Mouse (Mus musculus): Measurements from ENCODE around the gene Nckap5.

The Nckap5 gene

DNA sequence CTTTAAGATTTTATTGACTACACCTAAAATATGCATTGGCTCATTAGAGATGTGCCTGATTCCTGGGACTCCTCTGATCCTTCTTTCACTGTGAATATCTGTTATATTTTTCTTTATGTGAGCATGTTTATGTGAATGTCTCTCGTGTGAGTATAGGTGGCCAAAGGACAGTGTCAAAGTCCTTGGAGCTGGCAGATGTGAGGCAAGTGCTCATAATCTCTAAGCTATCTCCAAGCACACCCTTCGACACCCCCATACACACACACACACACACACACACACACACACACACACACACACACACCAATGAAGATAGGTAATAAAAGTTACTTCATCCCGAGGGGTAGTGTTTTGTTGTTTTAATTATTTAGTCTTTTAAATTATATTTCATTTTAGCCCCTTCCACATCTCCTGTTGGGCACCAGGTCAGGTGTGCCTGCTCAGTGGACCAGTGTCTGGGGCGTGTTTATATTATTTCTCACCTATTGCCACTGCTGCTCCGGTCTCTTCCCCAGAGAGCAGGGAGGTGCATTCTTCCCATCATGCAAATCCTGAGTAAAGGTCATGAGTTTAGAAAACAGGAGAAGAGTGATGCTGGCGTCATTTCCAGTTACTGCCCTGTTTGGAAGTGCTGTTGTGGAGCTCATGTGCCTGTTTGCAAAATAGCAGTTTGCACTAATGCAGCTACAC lies 469.9 kb downstream of the Nckap5 start:
- in situ Hi-C loops (cut with MboI): no loop called here

DNA sequence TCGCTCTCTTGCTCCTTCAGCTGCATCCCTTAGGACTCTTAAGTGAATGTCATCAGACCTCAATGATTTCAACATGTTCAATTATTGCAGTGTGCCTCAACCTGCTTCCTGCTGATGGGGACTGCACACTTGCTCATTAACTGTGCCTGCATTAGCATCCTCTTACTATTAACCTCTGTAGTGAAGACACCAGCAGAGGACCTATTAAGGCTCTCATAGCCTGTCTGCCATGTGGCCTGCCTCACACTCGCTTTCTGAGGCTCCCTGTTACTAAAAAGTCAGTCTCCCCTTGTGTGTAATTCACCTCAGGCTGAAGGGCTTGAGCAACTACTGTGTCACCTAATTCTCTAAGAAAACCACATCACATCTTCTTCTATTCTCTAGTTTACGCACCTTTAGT lies 470.5 kb downstream of the Nckap5 start:
- in situ Hi-C loops (cut with MboI): no loop called here

DNA sequence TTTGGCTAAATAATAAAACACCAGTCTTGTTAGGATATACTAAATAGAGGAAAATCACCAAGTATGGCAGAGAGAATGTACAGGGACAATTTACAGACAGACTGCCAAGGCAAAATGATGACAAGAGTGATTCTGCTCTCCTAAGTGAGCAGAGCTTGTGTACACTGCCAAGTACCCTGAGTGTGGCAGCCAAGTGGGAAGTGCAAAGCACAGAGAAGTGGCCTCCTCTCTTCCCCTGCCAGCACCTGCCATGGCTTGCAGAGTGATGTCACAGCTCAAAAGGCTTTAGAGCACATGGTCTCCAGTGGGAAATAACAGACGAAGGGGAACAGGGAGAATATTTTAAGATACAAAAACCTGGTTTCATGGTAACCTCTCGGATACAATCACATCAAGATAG lies 488.8 kb downstream of the Nckap5 start:
- in situ Hi-C loops (cut with MboI): no loop called here

DNA sequence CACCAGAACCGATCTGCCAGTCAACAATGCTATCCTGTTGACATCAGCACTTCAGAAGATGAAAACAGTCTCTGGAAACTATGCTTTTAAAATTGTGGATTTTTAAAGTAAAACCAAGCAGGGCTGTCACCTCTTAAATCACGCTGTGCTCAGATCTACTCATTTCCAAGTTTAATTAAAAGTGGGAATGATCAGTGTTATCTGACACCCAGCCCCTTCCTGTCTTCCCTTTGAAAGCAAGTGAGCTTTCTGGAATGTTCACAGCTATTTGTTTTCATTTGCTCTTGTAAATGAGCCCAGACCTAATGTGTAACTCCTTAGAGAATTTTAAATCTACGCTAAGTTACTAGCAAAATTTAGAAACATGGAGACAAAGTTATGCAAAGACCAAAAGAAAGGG lies 491.3 kb downstream of the Nckap5 start:
- in situ Hi-C loops (cut with MboI): no loop called here

DNA sequence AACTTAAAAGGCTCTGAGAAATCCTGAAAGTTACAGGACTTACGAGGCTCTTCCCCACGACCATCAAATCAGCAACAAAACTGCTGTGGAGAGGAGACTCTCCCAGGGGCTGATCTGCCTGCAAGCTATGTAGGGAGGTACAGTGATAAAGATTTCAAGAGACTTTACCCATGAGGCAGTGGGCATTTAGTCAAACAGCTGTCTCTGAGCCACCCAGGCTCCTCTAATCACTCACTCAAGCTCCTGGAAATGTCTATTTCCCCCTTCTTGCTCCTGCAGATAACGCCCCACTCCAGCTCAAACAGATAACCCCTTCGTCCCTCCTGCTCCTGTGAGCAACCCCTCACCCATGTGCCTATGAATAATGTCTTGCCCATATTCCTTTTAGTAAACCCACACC lies 496.4 kb downstream of the Nckap5 start:
- in situ Hi-C loops (cut with MboI): no loop called here

DNA sequence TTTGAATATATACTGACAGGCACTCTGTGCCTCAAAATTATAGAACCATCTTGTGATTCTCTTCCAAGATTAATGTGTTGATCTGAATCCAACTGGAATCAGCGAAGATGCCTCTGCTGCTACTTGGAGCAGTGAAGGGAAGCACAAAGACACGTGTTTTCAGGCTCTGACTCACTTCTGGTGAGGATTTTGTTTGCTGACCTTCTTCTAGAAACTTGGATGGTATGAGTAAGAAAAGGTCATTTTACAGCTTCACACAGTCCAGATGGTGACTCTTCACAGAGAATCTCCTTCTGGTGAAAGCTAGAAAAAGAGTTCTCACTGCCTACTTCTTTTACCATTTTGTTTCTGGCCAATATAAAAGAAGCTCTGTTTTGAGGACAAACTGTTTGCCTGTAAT lies 498.6 kb downstream of the Nckap5 start:
- in situ Hi-C loops (cut with MboI): no loop called here

DNA sequence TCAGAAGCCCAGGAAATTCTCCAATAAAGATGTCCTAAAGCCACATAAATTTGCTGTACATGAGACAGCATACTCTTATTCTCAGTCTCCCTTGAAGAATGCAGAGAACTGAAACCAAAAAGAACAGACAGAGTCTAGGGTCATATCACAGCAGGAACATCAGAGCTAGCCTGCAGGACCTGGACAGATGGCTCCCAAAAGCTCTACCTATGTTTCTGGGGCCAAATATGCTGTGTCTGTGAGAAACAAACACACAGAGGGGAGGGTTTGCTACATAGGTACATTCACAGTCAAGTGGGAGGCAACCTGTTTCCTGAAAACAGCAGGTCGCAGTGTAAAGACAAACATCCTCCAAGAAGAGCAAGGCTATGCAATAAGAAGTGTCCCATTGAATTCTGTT lies 509.9 kb downstream of the Nckap5 start:
- in situ Hi-C loops (cut with MboI): no loop called here

DNA sequence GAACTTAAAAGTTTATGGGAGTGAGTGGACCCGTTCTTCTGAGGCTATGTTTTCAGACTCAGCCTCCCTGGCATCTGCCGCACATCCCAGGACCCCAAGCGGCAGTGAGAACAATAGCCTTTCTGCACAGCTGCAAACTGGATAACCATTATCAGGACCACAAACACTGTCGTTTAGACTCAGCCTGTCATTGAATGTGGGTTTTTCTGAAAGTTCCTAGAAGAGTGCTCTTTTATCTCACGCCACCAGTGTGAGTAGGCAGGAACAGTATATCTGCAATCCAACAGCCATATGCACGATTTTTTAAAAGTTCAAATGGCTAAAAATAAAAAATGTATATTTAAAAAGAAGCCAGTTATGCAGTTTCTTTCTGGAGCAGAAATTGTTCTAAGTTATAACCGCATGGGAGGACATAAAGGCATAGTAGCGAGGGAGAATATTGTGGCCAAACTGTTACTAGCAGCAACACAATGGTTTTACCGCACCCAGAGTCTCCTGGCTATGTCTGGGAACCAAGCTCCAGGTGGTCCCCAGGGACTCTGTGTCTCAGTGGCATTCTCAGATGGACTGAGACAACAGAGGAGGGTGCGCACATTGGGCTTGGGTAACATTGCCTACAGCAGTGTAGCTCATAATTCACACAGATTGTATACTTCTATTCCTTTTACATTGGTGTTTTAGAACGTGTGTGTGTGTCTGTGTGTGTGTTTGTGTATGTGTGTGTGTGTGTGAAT lies 512.6 kb downstream of the Nckap5 start:
- in situ Hi-C loops (cut with MboI): no loop called here

DNA sequence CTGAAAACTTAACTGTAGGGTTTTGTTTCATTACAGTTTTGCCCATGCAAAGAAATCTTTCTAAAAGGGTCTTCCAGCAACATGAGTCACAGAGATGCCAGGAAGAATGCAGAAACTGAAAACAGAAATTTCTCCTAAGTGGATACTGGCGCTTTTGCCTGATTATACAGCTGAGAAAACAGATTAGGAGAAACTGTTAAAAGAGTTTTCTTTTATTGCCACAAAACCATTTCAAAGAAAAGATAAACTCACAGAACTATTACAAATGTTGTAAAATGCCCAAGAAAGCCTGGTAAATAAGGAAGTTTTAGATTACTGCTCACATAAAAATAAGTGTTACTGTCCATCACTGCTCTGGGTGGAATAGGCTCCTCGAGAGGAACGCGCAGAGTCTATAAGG lies 513.3 kb downstream of the Nckap5 start:
- in situ Hi-C loops (cut with MboI): no loop called here

DNA sequence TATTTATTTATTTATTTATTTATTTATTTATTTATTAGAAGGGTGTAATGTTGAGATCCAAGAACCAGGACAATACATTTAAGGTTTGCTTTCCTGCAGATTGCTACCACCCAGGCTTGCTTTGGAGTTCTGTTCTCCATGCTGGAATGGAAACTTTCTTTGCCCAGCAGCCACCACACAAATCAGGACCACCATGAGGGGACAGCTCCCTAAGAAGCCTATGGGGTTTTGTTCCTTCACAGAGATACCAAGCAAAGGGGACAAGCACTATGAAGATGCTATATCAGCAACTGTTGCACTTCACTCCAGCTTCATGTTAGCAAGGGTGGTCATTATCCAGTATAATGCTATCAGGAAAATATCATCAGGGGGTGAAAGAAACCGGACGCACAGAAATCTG lies 513.7 kb downstream of the Nckap5 start:
- in situ Hi-C loops (cut with MboI): no loop called here

DNA sequence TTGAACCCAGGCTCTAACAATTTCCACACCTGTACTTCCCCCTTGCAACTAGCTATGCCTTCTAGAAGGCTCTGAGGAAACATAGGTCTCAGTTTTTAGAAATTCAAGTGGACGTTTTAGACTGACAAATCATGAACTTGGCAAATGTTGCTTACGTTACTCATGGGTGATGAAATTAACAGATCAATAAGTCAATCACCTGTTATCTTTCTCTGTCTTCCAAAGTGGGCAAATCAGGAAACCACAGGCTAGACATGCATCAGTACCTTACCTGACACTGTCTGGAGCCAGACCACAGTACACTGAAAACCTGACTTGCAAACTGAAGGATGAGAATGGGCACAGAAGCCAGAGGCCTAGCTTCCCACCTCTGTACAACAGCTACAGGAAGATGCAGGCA lies 529.5 kb downstream of the Nckap5 start:
- in situ Hi-C loops (cut with MboI): no loop called here

DNA sequence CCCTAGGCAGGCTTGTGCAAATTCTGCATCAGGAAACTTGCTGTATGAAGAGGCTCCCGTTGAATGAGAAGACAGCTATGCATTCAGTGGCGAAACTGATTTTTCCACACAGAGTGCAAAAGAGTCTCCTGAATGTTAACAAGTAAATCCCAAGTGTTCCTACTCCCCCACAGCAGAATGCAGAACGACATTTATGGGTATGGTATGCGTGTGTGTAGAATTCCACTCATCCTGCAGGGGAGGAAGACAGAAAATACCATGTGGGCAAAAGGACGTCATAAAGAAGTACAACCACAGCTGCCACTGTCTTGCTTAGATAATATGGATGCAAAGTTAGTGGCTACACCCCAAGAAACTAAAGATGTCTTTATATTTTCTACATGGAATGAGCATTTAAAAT lies 565.7 kb downstream of the Nckap5 start:
- in situ Hi-C loops (cut with MboI): no loop called here

DNA sequence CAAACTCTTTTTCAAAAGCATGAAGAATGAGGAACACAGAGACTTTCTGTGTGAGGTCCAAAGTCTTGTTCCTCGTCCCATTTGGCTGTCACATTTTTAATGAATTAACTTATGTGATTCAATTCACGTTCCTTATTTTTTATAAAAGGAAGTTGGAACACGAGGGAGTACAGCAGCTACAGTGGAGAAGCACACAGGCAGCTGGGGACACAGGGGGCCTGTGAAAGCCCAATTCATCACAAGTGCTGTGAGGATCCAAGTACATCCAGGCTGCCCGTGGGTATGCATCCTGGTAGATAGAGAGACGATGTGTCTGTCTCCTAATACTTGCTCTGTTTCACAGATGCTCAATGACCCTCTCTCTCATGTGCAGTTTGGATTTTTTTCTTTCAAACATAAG lies 576.2 kb downstream of the Nckap5 start:
- in situ Hi-C loops (cut with MboI): no loop called here

DNA sequence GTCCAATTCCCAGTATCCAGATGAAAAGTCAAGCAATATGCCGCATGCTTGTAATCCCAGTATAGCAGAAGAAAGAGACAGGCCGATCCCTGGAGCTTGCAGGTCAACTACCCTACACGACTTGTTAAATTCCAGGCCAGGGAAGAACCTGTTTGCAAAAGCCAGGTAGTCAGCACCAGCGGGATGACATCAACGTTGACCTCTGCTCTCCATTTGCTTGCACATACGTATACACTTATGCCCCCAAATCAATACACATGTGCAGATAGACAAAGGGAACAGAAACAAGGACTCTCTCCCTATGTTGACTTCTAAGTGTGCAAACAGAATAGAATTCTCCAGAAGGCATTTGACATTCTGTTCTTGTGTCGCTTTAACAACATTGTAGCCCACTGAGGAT lies 576.7 kb downstream of the Nckap5 start:
- in situ Hi-C loops (cut with MboI): no loop called here

DNA sequence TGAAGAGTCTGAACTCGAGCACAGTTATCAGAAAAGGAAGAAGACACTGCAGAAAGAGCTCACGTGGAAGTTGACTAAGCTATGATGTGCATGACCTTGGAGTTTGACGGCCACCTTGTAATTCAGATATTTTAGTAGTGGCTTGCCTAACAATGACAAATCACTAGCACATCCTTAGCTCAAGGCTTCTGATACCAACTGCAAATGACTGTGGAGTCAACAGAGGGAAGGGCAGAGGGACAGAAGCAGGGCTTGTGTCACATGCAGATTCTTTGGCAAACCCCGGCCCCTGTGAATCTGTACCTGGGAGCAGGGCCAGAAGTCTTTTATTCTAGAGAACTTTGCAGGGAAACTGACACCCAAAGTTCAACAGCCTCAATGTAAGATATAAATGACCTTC lies 597.4 kb downstream of the Nckap5 start:
- in situ Hi-C loops (cut with MboI): no loop called here

DNA sequence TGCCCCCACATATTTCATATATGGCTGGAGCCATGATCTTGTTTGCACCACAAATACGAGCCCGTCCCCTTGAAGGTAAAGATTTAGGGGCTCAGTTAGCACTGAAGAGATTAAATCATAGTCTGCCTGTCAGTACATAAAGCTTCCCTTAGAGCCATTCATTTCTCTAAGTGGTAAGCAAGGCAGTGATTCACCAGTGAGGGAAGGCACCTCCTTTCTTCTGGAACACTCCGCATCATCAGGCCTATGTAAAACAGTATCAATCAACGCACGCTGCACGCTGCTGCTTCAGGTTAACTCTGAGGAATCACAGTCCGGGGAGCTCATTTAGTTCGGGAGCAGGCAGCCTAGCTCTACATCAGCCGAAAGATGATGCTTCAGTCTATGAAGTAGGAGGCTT lies 599.4 kb downstream of the Nckap5 start:
- in situ Hi-C loops (cut with MboI): no loop called here

DNA sequence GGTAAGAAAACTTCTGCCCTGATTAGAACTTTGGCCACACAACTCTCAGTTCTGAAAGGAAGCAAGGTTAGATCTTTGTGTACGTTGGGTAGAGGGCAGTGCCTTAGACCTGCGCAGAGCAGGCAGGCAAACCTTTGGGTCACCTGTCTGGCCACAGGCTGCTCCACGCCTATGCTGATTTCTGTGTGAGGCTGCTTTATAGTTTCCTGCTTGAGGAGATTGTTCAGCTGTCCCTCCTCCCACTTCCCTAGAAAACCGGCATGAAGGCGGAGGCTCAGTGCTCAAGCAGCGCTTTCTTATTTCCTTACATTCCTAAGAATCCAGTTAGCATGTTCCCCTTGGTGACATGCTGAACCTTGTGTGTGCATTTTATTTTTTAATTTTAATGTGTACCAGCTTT lies 620.4 kb downstream of the Nckap5 start:
- in situ Hi-C loops (cut with MboI): no loop called here

DNA sequence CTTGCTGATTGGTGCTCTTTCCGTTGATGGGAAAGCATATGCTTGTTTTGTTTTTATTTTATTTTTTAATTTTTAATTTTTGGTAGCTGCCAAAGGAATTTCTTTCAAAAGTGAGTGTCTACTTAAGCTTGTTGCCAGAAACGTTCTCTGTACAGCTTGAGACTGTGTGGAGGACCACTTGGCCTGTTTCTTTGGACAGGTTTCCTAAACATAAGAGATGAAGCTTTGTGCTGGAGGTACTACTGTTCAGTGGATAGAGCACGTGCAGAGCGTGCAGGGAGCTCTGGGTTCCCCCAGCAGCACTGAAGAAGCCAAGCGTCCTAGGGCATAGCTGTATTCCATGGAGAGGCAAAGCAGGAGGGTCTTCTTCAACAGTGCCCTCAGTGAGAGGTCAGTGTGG lies 620.9 kb downstream of the Nckap5 start:
- in situ Hi-C loops (cut with MboI): no loop called here

DNA sequence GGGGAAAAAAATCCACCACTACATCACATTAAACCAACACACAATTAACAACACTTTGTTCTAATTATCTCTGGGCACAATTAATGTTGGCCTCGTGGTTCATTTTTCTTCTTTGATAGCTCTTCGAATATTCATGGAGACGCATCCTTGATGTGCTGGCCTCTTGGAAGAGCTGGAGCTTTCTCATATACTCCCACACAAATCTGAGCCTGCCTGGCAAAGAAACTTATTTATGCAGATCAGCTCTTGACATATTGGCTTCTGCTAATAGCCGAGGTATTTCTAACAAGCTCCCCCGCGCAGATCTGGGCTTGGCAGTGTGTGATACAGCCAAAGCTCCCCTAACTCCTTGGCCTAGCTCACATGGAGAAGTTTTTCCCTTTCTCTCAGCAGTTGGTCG lies 621.5 kb downstream of the Nckap5 start:
- in situ Hi-C loops (cut with MboI): no loop called here

DNA sequence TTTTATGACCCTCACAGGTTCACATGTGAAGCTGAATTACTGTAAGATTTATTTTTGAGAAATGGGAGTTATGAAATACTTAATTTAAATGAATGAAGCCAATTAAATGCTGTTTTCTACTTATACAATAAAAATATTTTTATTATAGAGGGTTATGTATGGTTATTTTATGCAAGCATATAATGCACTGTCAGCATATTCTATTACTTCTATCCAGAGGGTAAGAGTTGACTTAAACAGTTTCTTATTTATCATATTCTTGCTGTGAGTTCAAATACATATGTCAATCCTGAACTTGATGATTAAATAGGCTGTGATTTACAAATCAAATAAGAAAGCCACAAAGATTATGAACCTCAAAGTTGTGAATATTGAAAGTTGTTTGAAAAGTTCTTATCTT lies 633.7 kb downstream of the Nckap5 start:
- in situ Hi-C loops (cut with MboI): no loop called here

DNA sequence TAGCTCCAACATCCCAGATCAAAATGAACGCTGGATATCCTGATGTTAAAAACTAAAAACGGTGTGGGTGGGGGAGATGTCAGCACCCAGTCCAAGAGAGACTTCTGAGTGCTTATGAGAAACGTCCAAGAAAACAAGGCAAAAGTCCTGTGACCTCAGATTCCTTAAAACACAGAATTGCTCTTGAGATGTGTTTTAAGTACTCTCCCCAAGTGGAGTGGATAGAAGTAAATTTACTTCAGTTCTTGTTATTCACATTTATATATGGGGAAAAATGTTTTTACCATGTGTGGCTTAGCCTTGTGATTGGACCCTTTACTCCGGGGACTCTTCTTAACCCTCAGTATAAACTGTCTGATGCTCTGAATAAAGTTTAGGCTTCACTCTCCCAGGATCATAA lies 640.2 kb downstream of the Nckap5 start:
- in situ Hi-C loops (cut with MboI): no loop called here

DNA sequence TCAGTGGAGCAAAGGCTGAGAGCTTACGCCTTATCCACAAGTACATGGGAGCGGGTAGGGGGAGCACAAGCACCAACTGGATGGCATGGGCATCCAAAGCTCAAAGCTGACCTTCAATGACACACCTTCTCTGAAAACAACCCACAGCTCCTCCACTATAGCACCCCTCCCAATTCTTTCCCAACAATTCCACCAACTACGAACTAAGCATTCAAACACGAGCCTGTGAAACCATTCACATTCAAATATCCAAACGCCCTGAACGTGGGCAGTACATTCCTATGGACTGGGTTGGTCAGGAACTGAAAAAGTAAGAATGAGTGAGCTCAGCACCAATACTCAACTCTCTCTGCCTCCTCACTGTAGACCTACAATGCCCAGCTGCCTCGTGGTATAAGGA lies 646.8 kb downstream of the Nckap5 start:
- in situ Hi-C loops (cut with MboI): no loop called here

DNA sequence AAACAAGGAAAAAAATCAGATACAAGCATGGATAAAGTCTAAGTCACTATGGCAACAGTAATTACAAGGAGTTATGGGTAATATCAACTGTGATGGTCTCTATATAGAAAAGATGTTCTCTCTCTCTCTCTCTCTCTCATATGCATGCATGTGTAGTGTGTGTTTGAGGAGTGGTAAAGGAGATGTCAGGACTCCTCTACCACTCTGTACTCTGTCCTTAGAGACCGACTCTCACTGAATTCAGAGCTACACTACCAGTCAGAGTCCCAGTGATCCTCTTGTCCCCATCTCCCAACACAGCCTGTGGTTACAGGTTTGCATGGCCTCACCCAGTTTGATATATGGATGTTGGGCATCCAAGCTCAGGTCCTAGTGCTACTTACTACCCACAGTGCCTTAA lies 662.0 kb downstream of the Nckap5 start:
- in situ Hi-C loops (cut with MboI): no loop called here

DNA sequence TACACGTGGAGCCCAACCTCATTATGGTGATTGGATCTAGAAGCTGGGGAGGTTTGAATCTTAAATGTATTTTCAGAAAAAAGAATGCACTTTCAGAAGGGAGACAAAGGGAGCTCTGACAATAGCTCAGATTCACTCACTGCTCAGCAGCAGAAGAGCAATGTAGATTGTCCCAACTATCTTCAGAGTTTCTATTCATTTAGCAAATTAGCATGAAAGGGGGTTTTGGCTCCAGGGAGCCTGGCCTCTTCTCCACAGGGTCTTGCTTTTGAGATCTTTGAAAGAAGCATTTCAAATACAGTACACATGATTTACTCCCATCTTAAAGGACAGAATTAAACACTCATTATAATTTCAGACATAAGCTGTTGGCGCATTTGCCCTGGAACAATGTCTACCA lies 662.5 kb downstream of the Nckap5 start:
- in situ Hi-C loops (cut with MboI): no loop called here

All from mature B cell (primary cell).